Mouse (Mus musculus): ENCODE measurements around the gene Tsc22d1.

Tsc22d1 gene

DNA sequence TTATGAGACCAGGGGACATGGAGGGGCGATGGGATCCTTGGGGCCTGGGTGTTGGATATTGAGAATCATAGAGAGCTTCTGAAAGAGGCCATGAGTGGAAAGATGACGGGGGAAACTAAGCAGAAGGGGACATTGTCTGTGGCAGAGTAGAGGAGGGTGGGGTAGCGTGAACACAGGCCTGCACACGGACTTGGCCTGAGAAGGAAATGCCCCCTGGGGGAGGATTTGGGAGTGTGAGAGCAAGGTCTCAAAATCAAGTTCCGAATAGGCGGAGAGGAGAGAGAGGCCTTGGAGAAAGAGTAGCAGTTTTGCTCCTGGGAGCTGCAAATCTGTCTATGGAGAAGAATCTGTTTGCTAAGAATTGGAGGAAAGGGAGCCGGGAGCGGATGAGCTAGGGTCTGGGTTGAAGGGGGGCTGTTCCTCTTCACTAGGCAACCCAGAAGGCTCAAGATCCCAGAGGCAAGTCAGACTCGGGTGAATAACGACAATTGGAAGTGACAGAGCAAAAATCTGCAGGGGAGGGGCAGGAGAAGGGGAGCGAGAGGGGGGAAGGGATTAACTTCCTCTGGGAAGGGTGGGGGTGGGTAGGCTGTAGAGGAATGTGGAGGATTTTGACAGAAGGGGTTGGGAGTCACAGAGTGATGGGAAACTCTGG is 98.8 kb downstream of the Tsc22d1 start:
- DNase-seq (ENCODE audit: inconsistent age in 2 of 2, low spot score in 1 of 2): peak in 1 of 2 experiments; percentile 49

DNA sequence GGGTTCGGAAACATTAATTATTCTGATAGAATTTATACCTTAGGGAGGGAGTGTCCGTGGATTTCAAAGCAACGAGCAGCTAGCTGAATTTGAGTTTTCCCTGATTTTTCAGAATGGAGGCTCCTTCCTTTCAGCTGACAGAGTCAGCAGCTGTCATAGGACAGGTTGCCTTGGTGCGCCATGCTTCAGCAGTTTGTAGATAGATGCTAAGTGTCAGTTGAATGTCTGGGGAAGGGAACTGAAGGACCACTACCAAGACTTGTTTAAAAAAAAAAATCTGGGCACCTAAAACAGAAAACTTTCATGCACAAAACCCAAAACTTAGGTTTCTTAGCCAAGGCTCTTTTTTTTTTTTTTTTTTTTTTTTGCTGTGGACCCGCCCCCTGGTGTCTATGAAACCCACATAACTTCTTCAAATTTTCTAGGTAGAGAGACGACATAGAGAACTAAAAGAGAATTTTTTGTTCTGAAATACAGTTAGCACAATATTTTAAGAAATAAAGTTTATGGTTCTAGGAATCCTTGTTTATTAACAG is 99.4 kb downstream of the Tsc22d1 start:
- no peak for DNase-seq (ENCODE audit: inconsistent age in 2 of 2, low spot score in 1 of 2)

DNA sequence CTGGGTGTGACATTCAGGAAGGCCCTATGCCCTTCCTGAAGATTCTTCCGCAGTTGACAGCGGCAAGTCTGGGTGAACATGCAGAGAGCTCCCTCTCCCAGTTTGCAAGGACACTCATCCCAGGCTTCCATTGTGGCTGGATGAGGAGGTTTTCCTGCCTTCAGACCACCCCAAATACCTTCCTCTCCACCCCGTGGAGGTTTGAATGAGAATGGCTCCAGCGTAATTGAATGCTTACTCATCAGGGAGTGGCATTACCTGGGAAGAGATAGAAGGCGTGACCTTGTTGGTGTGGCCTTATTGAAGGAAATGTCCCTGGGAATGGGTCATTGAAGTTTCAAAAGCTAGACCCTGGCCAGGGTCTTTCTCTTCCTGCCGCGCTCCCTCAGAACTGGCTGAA is 100.9 kb downstream of the Tsc22d1 start:
- DNase-seq (ENCODE audit: inconsistent age in 2 of 2, low spot score in 1 of 2): no peak

DNA sequence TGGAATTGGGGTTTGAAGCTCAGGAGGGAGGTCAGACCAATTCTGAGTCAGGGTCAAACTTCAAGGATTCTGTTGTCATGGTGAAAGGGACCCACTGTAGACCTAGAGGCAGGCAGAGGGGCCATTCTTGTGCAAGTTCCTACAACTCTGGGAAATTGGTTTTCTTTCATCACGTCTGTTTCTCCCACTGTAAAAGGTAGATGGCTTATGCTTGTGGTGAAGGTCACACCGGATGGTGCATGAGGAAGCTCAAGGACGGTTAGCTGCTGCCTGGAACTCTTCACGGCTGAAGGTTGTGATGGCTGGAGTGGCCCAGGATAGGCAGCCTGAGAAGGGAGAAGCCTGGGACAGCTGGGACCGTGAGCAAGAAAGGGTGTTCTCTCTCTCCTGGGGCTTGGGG is 103.5 kb downstream of the Tsc22d1 start:
- peak; percentile 47 to 65 for DNase-seq (ENCODE audit: inconsistent age in 2 of 2, low spot score in 1 of 2)

DNA sequence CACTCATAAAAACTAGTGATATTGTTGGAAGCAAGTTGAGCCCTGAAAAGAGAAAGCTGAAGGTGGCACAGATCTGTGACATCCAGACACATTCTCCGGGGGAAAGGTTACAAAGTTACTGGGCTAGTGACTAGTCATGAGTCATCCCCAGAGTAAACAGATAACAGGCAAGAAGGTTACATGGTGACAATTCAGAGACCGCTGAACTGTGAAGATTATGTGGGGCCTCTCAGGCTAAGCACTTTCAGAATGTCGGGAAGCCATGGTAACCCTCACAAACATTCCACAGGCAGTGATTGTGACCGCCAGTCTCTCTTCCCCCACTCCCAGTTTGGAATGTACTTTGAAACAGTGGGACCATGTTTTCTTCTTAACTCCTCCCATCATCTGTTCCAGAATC is 105.8 kb downstream of the Tsc22d1 start:
- peak; percentile 11 to 71 for DNase-seq (ENCODE audit: inconsistent age in 2 of 2, low spot score in 1 of 2)

DNA sequence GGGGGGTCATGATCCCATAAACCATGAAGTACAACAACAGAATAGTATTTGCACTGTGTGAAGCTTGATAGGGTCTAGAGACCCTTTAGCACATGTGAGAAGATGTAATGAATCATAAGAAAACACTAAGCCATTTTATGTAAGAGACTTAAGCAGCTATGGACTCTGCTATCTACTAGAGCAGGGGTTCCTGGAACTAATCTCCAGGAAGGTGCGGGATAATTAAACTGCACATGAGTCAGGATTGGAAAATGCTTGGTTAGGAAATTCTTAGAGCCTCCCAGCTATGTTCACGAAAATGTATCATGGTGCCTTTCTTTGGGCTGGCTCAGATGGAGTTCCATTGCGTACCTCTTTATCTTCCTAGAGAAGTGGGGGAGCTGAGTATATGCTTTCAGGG is 106.5 kb downstream of the Tsc22d1 start:
- DNase-seq (ENCODE audit: inconsistent age in 2 of 2, low spot score in 1 of 2): no peak

DNA sequence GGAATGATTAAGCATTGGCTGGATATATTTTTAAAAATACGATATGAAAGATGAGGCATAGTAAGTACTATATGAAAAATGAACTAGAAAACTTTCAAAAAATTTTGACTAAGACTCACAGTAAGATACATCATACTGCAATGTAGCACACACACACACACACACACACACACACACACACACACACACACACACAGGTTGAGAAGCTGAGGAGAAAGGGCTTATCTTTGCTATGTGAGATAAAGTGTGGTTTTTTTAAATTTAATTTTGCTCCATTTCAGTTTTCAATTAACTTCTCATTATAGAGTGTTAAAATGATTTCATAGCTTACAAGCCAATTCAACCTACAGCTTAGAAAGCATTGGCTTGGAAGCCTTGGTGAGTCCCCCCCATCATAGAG is 108.6 kb downstream of the Tsc22d1 start:
- DNase-seq (ENCODE audit: inconsistent age in 2 of 2, low spot score in 1 of 2): no peak

DNA sequence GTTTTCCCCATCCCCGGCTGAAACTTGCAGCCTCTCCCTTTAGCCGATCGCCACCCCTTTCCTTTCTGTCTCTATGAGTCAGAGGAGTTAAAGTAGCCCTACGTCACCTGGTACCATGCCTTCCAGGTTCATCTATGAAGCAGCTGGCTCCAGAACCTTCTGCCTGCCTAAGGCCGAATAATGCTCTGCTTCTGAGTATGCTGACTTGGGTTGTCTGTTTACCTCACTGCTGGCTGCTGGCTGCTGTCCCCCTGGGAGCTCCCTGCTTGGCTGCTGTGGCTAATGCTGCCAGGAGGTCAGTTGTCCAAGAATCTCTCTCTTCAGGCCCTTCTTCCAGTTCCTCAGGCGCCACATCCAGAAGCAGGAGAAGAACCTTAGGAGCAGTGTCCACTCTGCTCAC is 111.7 kb downstream of the Tsc22d1 start:
- DNase-seq (ENCODE audit: inconsistent age in 2 of 2, low spot score in 1 of 2): peak in 1 of 2 experiments; percentile 59

DNA sequence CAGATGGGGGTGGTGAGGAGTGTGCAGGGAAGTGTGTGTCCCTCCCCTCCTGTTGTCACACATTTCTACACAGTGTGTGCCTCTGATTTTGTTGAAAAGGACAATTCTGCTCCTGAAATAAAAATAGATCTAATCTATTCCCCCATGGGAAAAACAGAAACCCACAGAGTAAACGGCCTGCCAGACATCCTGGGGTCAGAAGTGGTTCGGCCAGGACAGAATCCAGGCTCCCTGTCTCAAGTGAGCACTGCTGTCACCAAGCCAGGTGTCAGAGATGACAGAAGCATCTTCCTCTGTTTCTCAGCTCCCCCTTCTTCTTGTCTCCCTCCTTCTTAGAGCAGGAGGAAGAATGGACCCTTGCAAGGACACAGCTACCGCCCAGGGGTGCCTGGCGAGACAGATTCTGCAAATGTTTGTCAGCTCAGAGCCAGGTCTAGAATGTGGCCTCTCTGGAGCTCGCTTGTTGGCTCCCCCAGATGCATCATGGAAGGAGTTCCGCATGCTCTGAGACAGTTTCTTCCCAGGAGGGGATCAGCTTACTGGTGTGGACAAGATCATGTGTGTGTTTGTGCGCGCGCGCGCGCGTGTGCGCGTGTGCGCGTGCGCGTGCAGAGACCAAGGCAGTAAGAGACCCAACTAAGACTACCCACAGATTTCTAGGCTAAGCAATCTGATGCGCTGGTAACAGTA is 112.4 kb downstream of the Tsc22d1 start:
- peak in 1 of 2 experiments; percentile 55 for DNase-seq (ENCODE audit: inconsistent age in 2 of 2, low spot score in 1 of 2)

DNA sequence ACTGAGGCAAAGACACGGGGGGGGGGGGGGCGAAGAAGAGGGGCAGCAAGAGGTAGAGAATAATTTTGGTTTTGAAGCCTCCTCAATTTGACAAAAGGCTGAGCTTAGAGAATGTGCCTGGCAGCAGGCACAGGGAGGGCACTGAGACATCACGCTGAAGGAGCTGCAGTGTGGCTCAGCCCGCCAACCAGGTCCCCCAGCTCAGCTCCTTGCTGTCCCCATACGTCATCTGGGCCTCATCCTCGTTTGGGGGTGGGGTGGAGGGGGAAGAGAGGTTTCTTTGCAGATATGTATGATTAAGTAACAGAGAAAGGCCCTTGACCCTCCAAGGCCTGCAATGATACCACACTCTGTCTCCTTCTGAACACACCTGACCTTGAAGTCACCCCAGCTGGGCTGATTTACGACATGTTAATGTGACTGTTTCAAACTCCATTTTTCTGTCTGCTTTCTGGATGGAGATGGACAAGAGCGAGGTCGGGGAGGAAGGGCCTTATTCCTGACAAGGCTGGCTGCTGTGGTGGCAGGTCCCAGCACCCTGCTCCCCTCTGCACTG is 113.1 kb downstream of the Tsc22d1 start:
- peak in 1 of 2 experiments; percentile 65 for DNase-seq (ENCODE audit: inconsistent age in 2 of 2, low spot score in 1 of 2)

DNA sequence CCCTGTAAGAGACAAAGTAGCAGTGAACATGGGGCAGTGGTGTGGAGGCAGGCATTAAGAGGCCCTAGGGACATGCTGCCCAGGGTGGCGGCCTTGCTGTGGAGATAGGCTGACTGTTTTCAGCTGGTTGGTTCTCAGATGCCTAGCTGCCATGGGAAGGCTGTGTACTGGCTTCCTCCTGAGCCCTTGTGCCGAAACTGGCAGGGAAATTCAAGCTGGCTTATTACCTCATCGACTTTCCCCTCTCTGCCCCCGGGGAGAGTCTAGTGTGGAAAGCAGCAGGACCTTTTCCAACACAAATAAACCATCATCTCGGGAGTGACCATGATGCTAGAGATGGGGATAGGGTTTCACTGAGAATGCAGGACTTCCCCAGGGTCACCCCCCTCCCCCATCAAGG is 113.9 kb downstream of the Tsc22d1 start:
- DNase-seq (ENCODE audit: inconsistent age in 2 of 2, low spot score in 1 of 2): peak; percentile 45 to 73

DNA sequence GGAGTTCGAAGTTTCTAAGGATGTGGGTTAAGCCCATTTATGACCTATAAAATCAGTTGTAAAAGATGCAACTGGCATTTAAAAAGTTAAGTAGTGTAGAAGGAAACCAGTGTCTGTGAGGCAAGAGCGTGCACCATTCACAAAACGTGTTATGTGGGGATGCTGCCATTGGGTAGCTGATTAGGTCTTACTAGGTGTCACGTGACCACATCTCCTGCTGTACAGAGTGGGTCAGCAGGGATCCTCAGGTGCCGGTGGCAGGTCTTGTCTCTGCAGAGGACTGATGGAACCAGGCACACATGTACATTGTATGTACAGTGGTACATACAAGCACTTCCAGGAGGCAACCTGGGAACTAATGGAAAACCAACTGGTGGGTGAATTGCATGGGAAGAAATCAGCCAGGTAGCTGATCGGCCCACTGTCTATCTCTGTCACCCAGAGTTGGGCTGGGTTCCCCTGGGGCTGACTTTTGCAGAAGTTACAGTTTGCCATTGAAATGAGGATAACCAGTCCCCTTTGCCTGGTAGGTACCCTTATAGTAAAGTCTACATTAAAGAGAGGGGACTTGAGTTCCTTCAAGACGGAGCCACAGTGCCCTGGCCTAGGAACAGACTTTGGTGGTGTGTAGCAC is 116.4 kb downstream of the Tsc22d1 start:
- DNase-seq (ENCODE audit: inconsistent age in 2 of 2, low spot score in 1 of 2): no peak

DNA sequence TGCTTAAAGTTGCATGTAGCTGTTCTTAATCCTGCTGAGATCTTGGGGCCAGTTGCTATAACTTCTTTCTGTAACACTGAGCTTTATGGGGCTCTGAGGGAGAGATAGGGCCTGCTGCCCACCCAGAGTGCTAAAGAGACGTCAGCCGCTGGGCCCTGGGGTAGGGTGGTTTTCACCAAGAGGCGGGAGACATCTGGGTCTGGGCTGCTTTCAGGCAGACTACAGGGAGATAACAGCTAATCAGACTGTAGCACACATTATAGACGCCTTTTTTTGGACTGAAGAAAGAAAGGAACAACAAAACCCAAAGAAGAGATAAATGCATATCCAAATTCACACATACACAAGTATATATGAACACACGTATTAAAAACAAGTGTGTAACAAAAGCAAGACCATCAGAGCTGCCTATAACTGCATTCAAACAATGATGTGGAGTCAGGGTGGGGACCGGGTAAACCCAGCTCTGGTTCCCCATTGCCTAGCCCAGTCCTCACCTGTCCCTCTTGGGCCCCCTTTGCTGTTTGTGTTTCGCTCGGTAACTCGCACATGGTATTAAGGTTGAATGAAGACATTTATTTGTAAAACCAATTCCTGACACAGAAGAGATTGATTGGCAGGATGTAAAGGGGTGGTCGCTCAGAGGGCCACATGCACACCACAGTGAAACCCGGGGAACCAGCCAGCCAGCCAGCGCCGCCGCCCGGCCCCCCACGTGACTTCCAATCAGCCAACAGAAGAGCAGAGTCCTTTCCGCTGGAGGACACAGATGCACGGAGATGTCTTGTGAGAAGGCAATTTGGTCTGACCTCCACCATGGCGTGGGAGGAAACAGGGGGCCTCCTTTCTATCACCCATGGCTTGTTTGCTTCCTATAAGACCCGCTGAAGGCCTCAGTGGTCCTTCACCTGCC is 117.8 kb downstream of the Tsc22d1 start:
- DNase-seq (ENCODE audit: inconsistent age in 2 of 2, low spot score in 1 of 2): peak in 1 of 2 experiments; percentile 63

DNA sequence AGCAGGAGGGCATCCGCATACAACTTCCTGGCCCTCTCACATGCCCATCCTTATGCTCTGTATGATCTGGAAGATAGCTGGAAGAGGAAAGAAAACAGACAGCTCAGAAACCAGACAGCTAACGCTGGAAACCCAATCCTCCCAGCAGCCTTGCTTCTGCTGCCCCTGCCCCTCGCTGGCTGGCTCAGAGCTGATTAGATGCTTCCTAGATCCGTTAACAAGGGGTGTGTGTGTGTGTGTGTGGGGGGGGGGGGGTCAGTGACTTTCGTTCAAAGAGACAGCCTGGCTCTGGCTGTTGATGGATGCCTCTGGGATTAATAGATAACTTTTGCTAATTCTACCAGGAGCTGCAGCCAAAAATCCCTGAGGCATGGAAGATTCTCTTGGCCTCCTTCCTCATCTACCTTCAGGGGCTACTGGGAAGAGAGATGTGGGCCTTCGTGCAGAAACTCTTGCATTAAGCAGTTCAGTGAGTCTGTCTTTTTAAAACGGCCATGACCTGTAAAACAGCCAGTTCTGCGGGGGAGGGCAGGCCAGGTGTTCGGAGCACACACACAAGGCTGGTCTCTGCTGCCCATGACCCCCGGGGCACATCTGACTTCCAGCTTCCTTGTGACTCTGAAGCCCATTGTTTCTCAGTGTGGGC is 118.5 kb downstream of the Tsc22d1 start:
- DNase-seq (ENCODE audit: inconsistent age in 2 of 2, low spot score in 1 of 2): peak in 1 of 2 experiments; percentile 57

DNA sequence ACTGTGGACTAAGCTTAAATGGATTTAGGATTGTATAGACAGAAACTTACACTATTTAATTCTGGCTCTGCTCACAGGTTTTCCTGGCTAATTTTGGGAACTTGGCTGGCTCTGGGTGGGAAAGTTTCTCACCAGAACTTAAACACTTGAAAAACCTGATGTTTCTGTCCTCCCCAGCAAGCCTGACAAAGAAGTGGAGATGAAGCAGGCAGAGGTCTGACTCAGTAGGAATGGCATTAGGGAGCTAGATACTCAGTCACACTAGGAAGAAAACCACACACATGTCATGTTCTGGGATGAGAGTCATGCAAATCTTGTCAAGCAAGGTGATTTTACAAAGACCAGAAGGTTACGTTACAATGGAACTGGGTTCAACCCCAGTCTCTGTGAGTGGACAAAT is 120.3 kb downstream of the Tsc22d1 start:
- DNase-seq (ENCODE audit: inconsistent age in 2 of 2, low spot score in 1 of 2): no peak

DNA sequence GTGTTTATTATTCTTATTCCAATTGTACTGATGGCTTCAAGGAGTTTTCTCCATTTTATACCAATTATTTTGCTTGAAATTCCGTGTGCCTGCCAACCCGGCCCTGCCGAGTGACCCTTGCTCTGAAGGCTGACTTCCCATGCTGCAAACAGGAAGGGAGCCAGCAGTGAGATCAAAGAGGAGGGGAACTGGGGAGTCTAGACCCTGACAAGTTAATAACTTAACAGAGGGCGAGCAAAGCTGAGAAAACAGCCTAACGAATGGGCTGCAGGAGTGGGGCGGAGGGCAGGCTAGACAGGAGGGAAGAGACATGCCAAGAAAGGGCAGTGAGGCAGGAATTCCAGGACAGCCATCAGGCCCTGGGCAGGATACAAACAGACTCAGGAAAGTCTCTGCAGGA is 122.2 kb downstream of the Tsc22d1 start:
- peak in 1 of 2 experiments; percentile 64 for DNase-seq (ENCODE audit: inconsistent age in 2 of 2, low spot score in 1 of 2)

DNA sequence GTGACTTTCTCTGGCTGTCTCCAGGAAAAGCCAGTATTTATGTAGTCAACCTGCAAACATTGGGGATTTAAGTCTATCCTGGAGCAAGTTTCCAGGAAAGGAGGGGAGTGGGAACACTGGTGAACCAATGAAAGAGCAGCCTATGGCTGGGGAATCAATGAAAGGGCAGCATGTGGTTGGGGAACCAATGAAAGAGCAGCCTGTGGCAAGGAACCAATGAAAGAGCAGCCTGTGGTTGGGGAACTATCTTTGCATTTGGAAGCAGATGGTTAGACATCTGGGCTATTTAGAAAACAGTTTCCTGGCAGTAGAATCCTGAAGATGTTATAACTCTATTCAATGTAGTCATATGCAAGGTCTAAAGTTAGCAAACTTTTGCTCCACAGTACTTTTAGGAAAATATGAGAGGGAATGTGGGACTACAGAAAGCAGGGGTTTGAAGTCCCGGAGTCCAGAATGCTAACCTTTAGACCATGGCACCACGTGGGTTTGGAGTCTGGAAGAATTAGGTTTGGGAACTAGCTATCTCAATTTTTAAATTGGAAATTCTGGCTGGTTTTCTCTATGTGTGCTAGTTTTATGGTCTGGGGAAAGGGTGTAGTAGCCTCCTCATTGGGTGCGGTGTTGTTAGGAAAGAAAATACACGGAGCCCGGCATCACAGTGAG is 125.4 kb downstream of the Tsc22d1 start:
- no peak for DNase-seq (ENCODE audit: inconsistent age in 2 of 2, low spot score in 1 of 2)

DNA sequence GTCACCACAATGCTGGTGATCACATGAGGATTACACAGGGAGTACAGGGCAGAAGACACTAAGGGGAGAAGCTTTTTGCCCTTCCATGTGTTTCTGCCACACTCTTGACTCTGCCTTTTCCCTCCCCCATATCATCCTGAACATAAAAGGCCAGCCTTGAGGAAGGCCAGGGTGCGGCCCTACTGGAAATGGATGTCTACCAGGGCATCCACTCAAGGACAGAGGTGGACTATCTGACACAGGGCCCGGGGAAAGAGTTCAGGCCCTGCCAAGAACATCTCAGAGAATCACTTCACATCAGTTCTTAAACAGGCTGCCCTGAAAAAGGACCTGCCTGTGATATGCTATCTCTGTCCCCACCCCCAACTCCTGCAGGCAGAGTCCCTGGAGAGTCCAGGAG is 126.6 kb downstream of the Tsc22d1 start:
- peak; percentile 61 to 78 for DNase-seq (ENCODE audit: inconsistent age in 2 of 2, low spot score in 1 of 2)

DNA sequence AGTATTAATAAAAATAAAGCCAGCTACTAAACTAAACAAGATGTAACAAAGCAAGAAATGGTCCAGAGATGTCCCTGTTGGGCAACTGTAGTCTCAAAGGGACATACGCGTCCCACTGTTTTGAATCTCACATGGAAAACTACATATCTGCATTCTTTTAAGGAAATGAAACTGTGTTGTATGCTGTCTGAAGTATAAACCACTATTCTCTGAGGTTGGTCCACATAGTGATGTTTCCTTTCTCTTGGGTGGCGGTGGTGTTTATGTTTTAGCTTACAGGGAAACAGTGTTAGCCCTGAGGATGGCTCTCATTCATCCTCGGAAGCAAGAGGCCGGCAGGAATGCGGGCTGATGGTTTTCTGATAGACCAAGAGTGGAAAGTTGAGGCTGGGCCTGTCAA is 129.4 kb downstream of the Tsc22d1 start:
- DNase-seq (ENCODE audit: inconsistent age in 2 of 2, low spot score in 1 of 2): no peak
